Mouse (Mus musculus): ENCODE data around the gene Olfr1457. TPM values are rescaled to one million over a fixed set of nuclear protein-coding genes. Genes with fewer than 3 reads are reported as not detected.

Olfr1457 gene
- polyA plus RNA-seq (2015; fragmentation: Nextera tagmentation; extraction: Ambion mirVana) = not detected in 2 replicates

DNA sequence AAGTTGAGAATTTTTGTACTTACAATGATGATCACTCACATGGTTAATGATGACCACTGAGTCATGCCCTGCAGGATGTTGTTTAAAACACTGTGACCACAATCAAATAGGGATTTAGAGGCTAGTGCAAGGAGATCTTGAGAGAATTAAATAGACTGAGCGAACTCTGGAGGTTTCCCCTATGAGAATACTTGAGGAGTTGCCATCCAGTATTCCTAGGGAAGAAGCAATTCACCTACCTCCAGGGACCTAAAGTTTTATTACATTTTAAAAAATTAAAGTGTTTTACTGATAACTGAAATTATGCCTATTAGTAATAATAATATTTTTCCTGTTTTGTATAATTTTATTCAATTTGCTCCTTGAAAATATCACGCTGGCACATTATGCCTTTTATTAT lies at the start of gene Olfr1457:
Gene Olfr1457, minus strand, starts transcription at position 101 of the 400 bp plus-strand sequence.
- no peak for ATAC-seq (ENCODE audit: low FRiP score, low read depth)
- H3K4me2 ChIP-seq = no peak within 1 kb of the TSS
- H3K9ac ChIP-seq = no peak within 1 kb of the TSS
- no peaks in the 10 kb centered on the region for H3K4me1 ChIP-seq (replicated peaks)
- H3K4me3 ChIP-seq = no peak within 1 kb of the TSS
- 83% methylated on average over 2 of the region's 2 CpGs for WGBS
- H3K27me3 ChIP-seq = no peaks in the 10 kb centered on the region
- H3K27ac ChIP-seq (replicated peaks) = no peak within 1 kb of the TSS
- no peaks in the 10 kb centered on the region for H3K9me3 ChIP-seq
- no peaks in the 10 kb centered on the region for H3K36me3 ChIP-seq

- no peaks in the 10 kb centered on the region for H3K27me3 ChIP-seq
- H3K4me3 ChIP-seq = no peak within 1 kb of the TSS
- ATAC-seq (ENCODE audit: low FRiP score, low read depth) = no peak
- no peak within 1 kb of the TSS for H3K27ac ChIP-seq (replicated peaks)
- 87% methylated on average over 3 of the region's 3 CpGs for WGBS
- H3K4me2 ChIP-seq = no peak within 1 kb of the TSS
- no peaks in the 10 kb centered on the region for H3K4me1 ChIP-seq (replicated peaks)
- H3K9ac ChIP-seq = no peak within 1 kb of the TSS
- peaks cover 11% of the 10 kb centered on the region; the same call in 1 of the 2 replicates for H3K9me3 ChIP-seq
- no peaks in the 10 kb centered on the region for H3K36me3 ChIP-seq
Observed at GRCm38 (mm10) chr19:13106675-13107074, 9.0 kb upstream of the Olfr1457 start, which contains the start of gene Olfr1458. Olfr1458 (minus strand) TSS chr19:13106775.

DNA sequence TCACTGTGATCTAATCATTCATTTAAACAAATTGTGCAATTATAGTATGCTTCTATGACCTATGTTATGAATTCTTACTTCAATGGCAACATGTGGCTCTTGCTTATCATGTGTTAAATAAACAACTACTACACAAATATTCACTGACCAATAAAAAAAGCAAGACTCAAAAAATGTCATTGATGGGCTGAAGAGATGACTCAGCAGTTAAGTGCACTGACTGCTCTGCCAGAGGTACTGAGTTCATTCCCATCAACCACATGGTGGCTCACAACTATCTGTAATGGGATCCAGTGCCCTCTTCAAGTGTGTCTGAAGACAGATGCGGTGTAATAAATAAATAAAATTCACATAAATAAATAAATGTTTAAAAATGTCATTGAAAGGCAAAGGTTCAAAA lies 3.8 kb downstream of the Olfr1457 start:
- ATAC-seq (ENCODE audit: low FRiP score, low read depth) = no peak
- Histone ChIP-seq H3K36me3 (no peaks in the 10 kb centered on the region), H3K9ac (no peak overlapping the region), H3K27ac (replicated peaks) (no peak overlapping the region), H3K4me1 (replicated peaks) (no peaks in the 10 kb centered on the region), H3K4me2 (no peak overlapping the region), H3K9me3 (peaks cover 8% of the 10 kb centered on the region; the same call in 1 of the 2 replicates), H3K4me3 (no peak overlapping the region), H3K27me3 (no peaks in the 10 kb centered on the region)
- WGBS = 86% methylated on average over 1 of the region's 1 CpGs

- H3K36me3 ChIP-seq = no peaks in the 10 kb centered on the region
- no peak for ATAC-seq (ENCODE audit: low FRiP score, low read depth)
- no peak within 1 kb of the TSS for H3K4me3 ChIP-seq
- no peaks in the 10 kb centered on the region for H3K27me3 ChIP-seq
- WGBS = 80% methylated on average over 2 of the region's 2 CpGs
- no peak within 1 kb of the TSS for H3K9ac ChIP-seq
- no peak within 1 kb of the TSS for H3K4me2 ChIP-seq
- peaks cover 26% of the 10 kb centered on the region; the same call in 1 of the 2 replicates for H3K9me3 ChIP-seq
- no peaks in the 10 kb centered on the region for H3K4me1 ChIP-seq (replicated peaks)
- H3K27ac ChIP-seq (replicated peaks) = no peak within 1 kb of the TSS
Observed at GRCm38 (mm10) chr19:13060310-13060709, 37.4 kb downstream of the Olfr1457 start, which contains the start of gene Olfr1454. Olfr1454 (plus strand) TSS chr19:13060610.

Other genes with a start within 250 kb of the Olfr1457 start
- not detected in 2 replicates for gene Olfr1444, start 240.6 kb downstream of the Olfr1457 start, polyA plus RNA-seq (2015; fragmentation: Nextera tagmentation; extraction: Ambion mirVana)
- gene Olfr1445, start 214.0 kb downstream of the Olfr1457 start, polyA plus RNA-seq (2015; fragmentation: Nextera tagmentation; extraction: Ambion mirVana) = not detected in 2 replicates
- gene Olfr1446, start 204.4 kb downstream of the Olfr1457 start, polyA plus RNA-seq (2015; fragmentation: Nextera tagmentation; extraction: Ambion mirVana) = not detected in 2 replicates
- not detected in 2 replicates for gene Olfr1447, start 194.1 kb downstream of the Olfr1457 start, polyA plus RNA-seq (2015; fragmentation: Nextera tagmentation; extraction: Ambion mirVana)
- not detected in 2 replicates for gene Olfr1448, start 173.5 kb downstream of the Olfr1457 start, polyA plus RNA-seq (2015; fragmentation: Nextera tagmentation; extraction: Ambion mirVana)
- gene Olfr1449, start 167.1 kb downstream of the Olfr1457 start, polyA plus RNA-seq (2015; fragmentation: Nextera tagmentation; extraction: Ambion mirVana) = not detected in 2 replicates
- not detected in 2 replicates for gene Olfr1450, start 147.6 kb downstream of the Olfr1457 start, polyA plus RNA-seq (2015; fragmentation: Nextera tagmentation; extraction: Ambion mirVana)
- gene Olfr1451, start 102.9 kb downstream of the Olfr1457 start, polyA plus RNA-seq (2015; fragmentation: Nextera tagmentation; extraction: Ambion mirVana) = not detected in 2 replicates
- not detected in 2 replicates for gene Olfr1453, start 69.6 kb downstream of the Olfr1457 start, polyA plus RNA-seq (2015; fragmentation: Nextera tagmentation; extraction: Ambion mirVana)
- not detected in 2 replicates for gene Olfr1454, start 37.3 kb downstream of the Olfr1457 start, polyA plus RNA-seq (2015; fragmentation: Nextera tagmentation; extraction: Ambion mirVana)
- gene Olfr1458, start 8.9 kb upstream of the Olfr1457 start, polyA plus RNA-seq (2015; fragmentation: Nextera tagmentation; extraction: Ambion mirVana) = not detected in 2 replicates
- not detected in 2 replicates for gene Olfr1459, start 51.7 kb upstream of the Olfr1457 start, polyA plus RNA-seq (2015; fragmentation: Nextera tagmentation; extraction: Ambion mirVana)
- not detected in 2 replicates for gene Olfr1461, start 65.1 kb upstream of the Olfr1457 start, polyA plus RNA-seq (2015; fragmentation: Nextera tagmentation; extraction: Ambion mirVana)
- gene Olfr1462, start 87.8 kb upstream of the Olfr1457 start, polyA plus RNA-seq (2015; fragmentation: Nextera tagmentation; extraction: Ambion mirVana) = not detected in 2 replicates
- gene Olfr1463, start 133.4 kb upstream of the Olfr1457 start, polyA plus RNA-seq (2015; fragmentation: Nextera tagmentation; extraction: Ambion mirVana) = not detected in 2 replicates
- not detected in 2 replicates for gene Olfr1465, start 217.7 kb upstream of the Olfr1457 start, polyA plus RNA-seq (2015; fragmentation: Nextera tagmentation; extraction: Ambion mirVana)
- not detected in 2 replicates for gene Olfr1466, start 241.0 kb upstream of the Olfr1457 start, polyA plus RNA-seq (2015; fragmentation: Nextera tagmentation; extraction: Ambion mirVana)